ENCODE assay signal across 8 mouse cellular contexts in genomic region chr9:59616622-59617306, GRCm38 (mm10). TPM values are rescaled to one million over a fixed set of nuclear protein-coding genes. Genes with fewer than 3 reads are reported as not detected.
DNase-seq lines count a peak whose midpoint lies in the region; ATAC-seq lines count a peak whose summit lies in the region.

TSS of gene Parp6 (plus strand) at chr9:59617284.

- peak; percentile 99 for DNase-seq in adipocyte (ENCODE audit: low spot score)
- DNase-seq in embryo, embryonic 10 days (ENCODE audit: low spot score): peak; percentile 99
- DNase-seq in gastrocnemius, postnatal 10 days: peak; percentile 100
- peak; percentile 100 for DNase-seq in induced T-regulatory cell, adult 2 months (ENCODE audit: low read depth)
- DNase-seq in left cerebral cortex, adult 9 months (ENCODE audit: low spot score in 2 of 2): peak; percentile 98 to 99
- peak; percentile 100 for DNase-seq in right cerebral cortex, postnatal 14 days
- peak; percentile 98 to 100 for DNase-seq in urinary bladder, postnatal 36 days (ENCODE audit: low spot score in 2 of 2)

- ATAC-seq in megakaryocyte progenitor cell, adult 5-6 weeks (replicated peaks; ENCODE audit: poor library complexity): peak; percentile 96

RNA-seq across cellular contexts. Expression of gene Parp6, which starts in this region (rescaled TPM):
- total RNA-seq in gastrocnemius, postnatal 10 days (2021): 10 to 100 TPM; 11.9 to 19.0 TPM
- total RNA-seq in megakaryocyte progenitor cell, adult 5-6 weeks (2015): 37.6 and 52.4 TPM in 2 replicates
- total RNA-seq in megakaryocyte progenitor cell, adult 5-6 weeks (2017): 15.7 and 24.5 TPM in 2 replicates

Comparison
In these comparisons a context has a peak if more than half of its experiments do, and no peak if none do; other contexts are left out.
1. Peak in every context shown above with its lines: DNase-seq and ATAC-seq.